Mouse (Mus musculus) left cerebral cortex, postnatal 36 days (tissue): Measurements from ENCODE around the gene Gata5. TPM values are rescaled to one million over a fixed set of nuclear protein-coding genes. Genes with fewer than 3 reads are reported as not detected.

ENCODE experiments used
- DNase-seq, 2 experiments: peaks; one replicate each; pipeline ENCODE4 v3.0.0; 2021 to 2022; ENCODE audit warnings: low spot score in 2 of 2, mixed read lengths in 1 of 2
- intact Hi-C: fragments of 180-260 bp; cut with DNase I; formaldehyde crosslinking; loops from one replicate; pipeline ENCODE4 v1.15.1; 2025
- total RNA-seq, 2 experiments: library from RNA; stranded (reverse); gene quantifications; 2 replicates each; pipeline ENCODE4 v1.2.3; 2021

Gata5 gene
- total RNA-seq, 2 experiments from 2014 or later, result not detected

DNA sequence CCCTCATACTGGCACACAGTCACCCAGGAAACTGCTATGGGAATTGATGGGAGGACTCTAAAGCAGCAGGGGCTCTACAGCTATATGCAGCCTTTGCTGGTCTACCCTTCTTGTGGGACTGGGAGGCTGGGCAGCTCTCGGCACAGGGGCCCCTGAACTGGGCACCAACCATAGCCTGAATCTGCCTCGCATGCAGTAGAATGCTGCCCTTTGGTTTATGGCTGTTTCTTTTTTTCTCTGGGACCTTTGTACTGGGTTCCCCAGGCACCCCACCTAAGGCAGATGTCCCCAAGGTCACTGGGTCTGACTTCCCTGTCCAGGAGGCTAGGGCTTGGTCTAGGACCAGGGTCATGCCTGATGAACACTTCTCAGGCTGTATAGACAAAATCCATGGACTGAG lies 20.2 kb downstream of the Gata5 start:
- intact Hi-C loops, result no loop called here

DNA sequence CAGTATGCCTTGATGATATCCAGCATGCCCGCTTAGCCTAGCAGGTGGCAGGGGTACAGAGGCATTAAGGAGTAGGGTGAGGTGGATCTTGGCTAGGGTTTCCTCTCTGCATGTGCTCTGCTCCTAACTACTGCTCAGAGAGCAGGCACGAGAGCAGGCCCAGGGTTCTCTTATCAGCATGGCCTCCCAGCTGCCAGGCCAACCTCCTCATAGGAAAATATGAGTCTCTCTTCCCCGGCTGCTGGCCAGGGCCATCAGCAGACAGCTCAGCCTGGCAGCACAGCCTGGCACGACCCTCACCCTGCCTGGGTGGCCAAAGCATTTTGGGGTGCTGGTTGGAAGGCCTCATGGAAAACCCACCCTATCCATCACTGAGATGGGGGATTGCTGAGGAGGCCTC lies 23.4 kb downstream of the Gata5 start:
- intact Hi-C loops, result no loop called here
- no peak for DNase-seq

More for the DNA sequence above, 20.2 kb downstream of the Gata5 start:
- no peak for DNase-seq

DNA sequence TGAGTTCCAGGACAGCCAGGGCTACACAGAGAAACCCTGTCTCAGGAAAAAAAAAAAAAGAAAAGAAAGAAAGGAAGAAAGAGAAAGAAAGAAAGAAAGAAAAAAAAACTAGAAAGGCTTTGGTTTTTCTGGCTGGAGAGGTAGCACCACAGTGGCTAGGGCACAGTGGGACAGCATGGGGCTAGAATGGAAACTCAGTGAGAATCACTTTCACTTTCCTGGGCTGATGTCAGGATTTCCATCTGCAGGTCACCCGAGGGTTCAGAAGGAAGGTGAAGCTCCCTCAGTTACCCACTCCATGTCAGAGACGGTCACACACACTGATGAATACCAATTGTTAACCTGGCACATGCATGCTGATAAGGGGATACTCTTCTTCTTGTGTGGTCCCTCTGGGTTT lies 26.8 kb downstream of the Gata5 start:
- intact Hi-C loops, result no loop called here
- no peak for DNase-seq

- intact Hi-C loops, result no loop called here
- DNase-seq, result no peak
These were observed 27.9 kb downstream of the Gata5 start for GRCm38 (mm10) chr2:180306423-180307168.

DNA sequence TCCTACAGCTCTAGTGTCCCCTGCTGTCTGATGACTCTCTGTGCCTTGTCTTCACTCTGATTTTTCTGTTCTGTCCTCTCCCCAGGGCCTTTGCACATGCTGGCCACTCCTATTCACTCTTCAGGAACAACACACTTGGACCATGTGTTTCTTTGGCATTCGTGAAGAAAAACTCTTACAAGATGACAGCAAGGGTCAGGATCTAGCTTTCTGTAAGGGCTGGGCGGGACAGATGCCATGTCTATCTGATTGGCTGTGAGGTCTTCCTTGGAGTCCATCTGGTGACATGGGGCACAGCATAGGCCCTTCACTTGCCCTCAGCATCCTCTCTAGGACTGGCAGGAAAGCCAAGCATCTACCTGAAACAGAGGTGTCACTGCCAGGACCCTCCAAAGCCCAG lies 28.5 kb downstream of the Gata5 start:
- intact Hi-C loops, result no loop called here
- DNase-seq, result no peak

DNA sequence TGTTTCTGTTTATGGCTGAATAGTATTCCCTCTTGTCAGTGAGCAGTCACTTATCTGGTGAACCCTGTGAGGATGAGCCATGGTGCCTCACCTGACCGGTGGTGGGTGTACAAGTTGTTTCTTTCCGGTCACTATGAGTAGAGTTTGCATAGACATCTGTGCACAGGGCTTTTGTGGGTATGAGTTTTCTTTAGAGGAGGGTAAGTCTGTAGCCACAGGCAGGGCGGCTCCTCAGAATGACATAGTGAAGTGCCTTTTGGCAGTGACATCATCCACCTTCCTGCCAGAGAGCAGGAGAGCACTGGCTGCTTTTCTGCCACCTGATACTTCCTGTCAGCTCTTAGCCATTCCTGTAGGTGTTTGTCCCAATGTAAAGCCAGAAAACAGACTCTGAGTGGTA lies 29.0 kb downstream of the Gata5 start:
- intact Hi-C loops, result no loop called here
- no peak for DNase-seq

DNA sequence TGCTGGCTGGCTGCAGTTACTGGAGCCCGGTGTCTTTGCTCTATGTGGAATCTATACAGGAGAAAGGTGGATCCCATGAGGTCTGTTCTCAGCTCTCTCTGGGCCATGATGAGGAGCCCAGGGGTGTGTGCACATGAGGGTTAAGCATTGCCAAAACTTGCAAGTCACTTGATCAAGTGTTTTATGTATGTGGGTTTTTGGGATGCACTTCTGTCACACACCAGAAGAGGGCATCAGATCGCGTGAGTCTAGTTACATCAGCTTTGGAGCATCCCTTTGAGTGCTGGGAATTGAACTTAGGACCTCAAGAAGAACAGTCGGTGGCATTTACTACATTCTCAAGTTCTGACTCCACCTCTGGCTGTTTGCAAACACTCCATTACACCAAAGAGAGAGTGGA lies 29.9 kb downstream of the Gata5 start:
- no peak for DNase-seq
- intact Hi-C loops, result no loop called here

GRCm38 (mm10) chr2:180303468-180303867 lies 31.0 kb downstream of the Gata5 start:
- intact Hi-C loops, result no loop called here
- no peak for DNase-seq

DNA sequence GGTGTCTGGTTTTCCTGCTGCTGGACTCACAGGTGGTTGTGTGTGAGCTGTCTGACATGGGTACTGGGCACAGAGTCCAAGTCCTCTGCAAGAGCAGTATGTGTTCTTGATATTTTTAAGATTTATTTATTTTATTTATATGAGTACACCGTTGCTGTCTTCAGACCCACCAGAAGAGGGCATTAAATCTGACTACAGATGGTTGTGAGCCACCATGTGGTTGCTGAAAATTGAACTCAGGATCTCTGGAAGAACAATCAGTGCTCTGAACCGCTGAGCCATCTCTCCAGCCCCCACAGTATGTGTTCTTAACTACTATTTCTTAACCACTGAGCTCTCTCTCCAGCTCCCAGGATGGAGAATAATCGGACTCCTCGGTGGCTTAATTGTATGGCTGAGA lies 32.3 kb downstream of the Gata5 start:
- intact Hi-C loops, result no loop called here
- DNase-seq, result no peak

GRCm38 (mm10) chr2:180300771-180301170 lies 33.7 kb downstream of the Gata5 start:
- no peak for DNase-seq
- intact Hi-C loops, result no loop called here

- DNase-seq, result no peak
- intact Hi-C loops, result no loop called here
These were observed 34.2 kb downstream of the Gata5 start for GRCm38 (mm10) chr2:180300252-180300651.

- intact Hi-C loops, result loop anchor here (5.0 kb wide), 1 partner anchor 124 kb away; no protein-coding TSS in a partner anchor
- no peak for DNase-seq
These were observed 41.6 kb downstream of the Gata5 start for GRCm38 (mm10) chr2:180292906-180293305.

GRCm38 (mm10) chr2:180292026-180292425 lies 42.5 kb downstream of the Gata5 start:
- DNase-seq, result no peak
- intact Hi-C loops, result loop anchor here (5.0 kb wide), 1 partner anchor 125 kb away; no protein-coding TSS in a partner anchor

GRCm38 (mm10) chr2:180291566-180291965 lies 42.9 kb downstream of the Gata5 start:
- no peak for DNase-seq
- intact Hi-C loops, result loop anchor here (5.0 kb wide), 1 partner anchor 126 kb away; no protein-coding TSS in a partner anchor

DNA sequence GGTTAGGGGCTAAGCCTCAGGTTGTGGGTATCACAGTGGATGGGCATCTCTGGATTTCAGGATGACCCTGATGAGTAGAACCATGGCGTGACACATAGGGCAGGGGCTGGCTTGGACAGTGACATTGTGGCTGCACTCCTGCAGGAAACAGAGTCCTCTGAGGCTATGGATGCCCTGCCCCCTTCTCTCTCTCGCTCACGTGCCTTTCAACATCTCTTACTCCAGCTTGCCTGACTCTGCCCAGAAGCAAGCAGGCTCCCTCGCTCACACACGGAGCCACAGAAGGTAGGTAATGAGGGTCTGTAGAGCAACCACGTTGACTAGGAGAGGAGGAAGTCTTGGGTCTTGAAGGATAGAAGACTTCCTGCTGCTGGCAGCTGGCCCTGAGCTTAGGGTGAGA lies 44.0 kb downstream of the Gata5 start:
- DNase-seq, result no peak
- intact Hi-C loops, result loop anchor here (5.0 kb wide), 1 partner anchor 127 kb away; no protein-coding TSS in a partner anchor

DNA sequence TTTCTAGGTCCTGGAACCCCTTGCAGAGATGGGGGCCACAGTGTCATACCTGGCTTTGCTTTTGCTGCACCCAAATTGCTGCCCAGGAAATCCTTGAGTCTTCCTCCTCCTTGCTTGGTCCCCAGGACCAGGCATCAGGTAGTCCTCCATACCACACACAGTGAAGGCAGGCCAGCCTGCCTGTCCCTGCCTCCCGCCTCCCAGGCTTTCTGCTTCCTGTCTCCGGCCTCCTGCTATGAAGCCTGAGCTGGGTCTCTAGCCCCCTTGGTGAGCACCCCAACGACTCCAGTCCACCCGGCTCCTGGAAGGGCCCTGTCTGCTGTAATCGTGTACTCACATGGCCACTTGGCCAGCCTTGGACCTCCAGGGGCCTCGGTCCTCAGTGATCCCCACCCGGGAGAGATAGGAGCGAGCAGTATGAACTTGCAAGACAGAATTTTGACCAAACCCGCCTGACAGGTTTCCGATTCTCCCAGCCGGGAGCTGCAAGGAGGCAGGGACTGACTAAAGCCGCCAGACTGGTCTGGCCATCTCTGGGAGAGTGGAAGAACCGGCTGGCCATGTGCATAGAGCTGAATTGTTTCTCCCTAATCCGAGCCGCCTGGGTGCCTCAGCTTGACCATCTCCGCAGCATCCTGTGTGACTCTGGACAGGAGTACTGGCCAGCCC lies 44.9 kb downstream of the Gata5 start, which contains the start of gene Rbbp8nl:
Gene Rbbp8nl, minus strand, starts transcription at position 440 of the 669 bp plus-strand sequence.
- intact Hi-C loops, result loop anchor here (5.0 kb wide), 1 partner anchor 128 kb away; no protein-coding TSS in a partner anchor
- no peak for DNase-seq

- DNase-seq, result no peak
- intact Hi-C loops, result no loop called here
These were observed 45.5 kb downstream of the Gata5 start for GRCm38 (mm10) chr2:180288966-180289365.

DNA sequence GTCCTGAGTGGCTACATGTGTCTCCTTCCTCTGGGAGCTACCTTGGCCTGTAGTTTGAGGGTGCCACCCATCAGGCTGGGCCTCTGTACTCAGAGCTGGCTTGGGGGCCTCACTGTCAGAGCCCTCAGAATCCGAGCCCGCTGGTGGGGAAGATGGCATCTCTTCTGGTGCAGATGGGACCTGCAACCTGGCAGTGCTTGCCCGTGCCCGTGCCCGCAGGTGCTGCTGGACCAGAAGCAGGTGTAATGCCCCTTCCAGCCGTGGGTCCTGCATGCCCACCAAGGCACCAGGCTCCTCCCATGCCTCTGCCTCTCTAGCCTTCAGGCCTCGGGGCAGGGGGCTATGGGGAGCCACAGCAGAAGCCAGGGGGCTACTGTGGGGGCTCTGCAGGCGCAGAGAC lies 55.2 kb downstream of the Gata5 start:
- DNase-seq, result no peak
- intact Hi-C loops, result loop anchor here (5.0 kb wide), 1 partner anchor 298 kb away; no protein-coding TSS in a partner anchor

- no peak for DNase-seq
- intact Hi-C loops, result loop anchor here (2.0 to 5.0 kb wide), 2 partner anchors 155 to 299 kb away; no protein-coding TSS in a partner anchor
These were observed 56.7 kb downstream of the Gata5 start for GRCm38 (mm10) chr2:180277773-180278320.

DNA sequence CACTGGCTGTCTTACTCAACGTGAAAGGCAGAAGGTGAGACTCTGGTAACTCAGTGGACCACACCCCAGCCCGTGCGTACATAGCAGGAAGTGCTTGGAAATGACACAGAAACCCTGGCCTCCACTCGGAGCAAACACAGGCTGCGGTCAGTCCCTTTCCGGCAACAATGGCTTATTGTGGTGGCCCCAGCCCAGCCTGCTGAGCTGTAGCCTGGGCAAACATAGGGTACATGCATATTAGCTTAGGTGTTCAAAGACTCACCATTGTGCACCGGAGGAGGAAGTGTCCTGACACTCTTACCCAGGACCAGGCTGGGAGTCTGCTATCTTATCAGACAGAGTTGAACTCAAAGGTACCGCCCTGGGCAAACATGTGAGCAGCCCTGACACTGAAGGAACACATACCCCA lies 57.6 kb downstream of the Gata5 start:
- no peak for DNase-seq
- intact Hi-C loops, result loop anchor here (2.0 to 5.0 kb wide), 2 partner anchors 156 to 300 kb away; no protein-coding TSS in a partner anchor
